Mouse (Mus musculus) small intestine, adult 2 months (tissue): ENCODE measurements at regions not wholly inside any gene's neighbourhood (a gene's known extent, or its start where the extent isn't known, plus 50 kb on each side); places are given as distances from the start of the nearest gene placed in this dataset.

Source experiments
- CTCF ChIP-seq: fragments of 200-500 bp; IDR thresholded peaks from 2 replicates; pipeline ENCODE4 v1.5.1; 2012; ENCODE audit warnings: low read depth, mild to moderate bottlenecking, control low read depth, inconsistent platforms, low read length, moderate library complexity, mixed read lengths; ENCODE audit not compliant: insufficient replicate concordance, insufficient read length; ENCODE audit errors: extremely low read depth
- POLR2A ChIP-seq: fragments of 200-500 bp; IDR thresholded peaks from 2 replicates; pipeline ENCODE4 v1.6.1; 2012; ENCODE audit warnings: low read depth, mild to moderate bottlenecking, control low read depth, inconsistent platforms, low read length, moderate library complexity

GRCm38 (mm10) chr13:97816923-97817322 is 56.5 kb upstream of the Gm10260 start:
- TF ChIP-seq CTCF (no peak), POLR2A (no peak)
